Mouse (Mus musculus) left cerebral cortex, adult 11 months (tissue): ENCODE data around the gene Dao.

ENCODE experiments used
- DNase-seq: peaks from one replicate; pipeline ENCODE4 v3.0.0; 2022; ENCODE audit warnings: low spot score

Gene Dao

DNA sequence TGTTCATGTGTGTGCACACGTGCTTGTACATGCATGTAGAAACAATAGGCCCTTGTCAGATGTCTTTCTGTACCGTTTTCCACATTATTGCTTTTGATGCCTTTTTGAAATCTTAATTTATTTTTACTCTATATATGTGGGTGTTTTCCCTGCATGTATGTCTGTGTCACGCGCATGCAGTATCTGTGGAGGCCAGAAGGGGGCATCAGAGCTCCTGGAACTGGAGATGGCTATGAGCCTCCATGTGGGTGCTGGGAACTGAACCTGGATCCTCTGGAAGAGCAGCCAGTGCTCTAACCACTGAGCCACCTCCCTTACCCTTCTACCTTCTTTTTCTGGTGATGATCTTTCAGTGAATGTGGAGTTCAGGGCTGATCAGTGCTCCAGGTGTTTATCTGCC lies 67.4 kb downstream of the Dao start:
- DNase-seq, result no peak

GRCm38 (mm10) chr5:114072262-114072661 lies 68.8 kb downstream of the Dao start:
- DNase-seq, result no peak
